Mouse (Mus musculus): ENCODE measurements at regions not wholly inside any gene's neighbourhood (a gene's known extent, or its start where the extent isn't known, plus 50 kb on each side); places are given as distances from the start of the nearest gene placed in this dataset.
"Not testable (repeated sequence)": the region's sequence is repeated elsewhere in the genome, so short reads cannot be mapped to it uniquely, and the experiment has no call there.

DNA sequence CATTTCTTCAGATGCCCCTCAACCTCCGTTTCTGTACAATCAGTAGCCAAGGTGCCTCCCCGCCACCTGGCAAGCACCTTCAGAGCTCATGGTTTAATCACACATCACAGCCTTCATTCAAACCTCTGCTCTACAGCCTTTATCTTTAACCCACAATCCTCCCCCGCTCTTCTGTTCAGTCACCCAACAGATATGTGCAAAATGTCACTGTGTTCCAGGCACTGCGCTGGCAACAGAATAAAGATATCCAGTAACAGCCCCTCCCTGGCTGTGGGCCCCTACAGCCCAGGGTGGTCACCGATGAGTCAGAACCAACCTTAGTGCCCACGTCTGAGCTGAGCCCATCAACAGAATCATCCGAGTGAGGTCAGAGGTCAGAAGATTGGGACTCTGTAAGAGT, 54.3 kb upstream of the Ddr1 start:
- no peak for DNase-seq (ENCODE audit: extremely low spot score in 1 of 2, low spot score in 1 of 2)

DNA sequence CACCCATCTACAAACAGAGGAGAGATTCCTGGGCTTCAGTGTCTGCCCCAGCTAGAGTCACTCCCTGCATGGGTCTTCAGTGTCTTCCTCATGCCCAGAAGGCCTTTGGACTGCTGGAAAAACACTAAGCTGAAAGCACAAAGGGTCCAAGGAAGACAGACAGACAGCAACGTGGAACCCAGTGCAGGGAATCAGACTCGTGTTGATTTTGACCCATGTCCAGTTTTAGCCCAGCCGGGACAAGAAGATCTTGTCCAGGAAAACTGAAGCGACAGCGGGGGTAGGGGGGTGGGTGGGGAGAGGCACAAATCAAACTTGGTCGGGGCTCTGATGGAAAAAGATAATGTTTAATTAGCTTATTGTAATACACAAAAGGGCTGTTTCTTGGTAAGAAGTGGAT, 55.3 kb upstream of the Ddr1 start:
- DNase-seq (ENCODE audit: extremely low spot score in 1 of 2, low spot score in 1 of 2): no peak

DNA sequence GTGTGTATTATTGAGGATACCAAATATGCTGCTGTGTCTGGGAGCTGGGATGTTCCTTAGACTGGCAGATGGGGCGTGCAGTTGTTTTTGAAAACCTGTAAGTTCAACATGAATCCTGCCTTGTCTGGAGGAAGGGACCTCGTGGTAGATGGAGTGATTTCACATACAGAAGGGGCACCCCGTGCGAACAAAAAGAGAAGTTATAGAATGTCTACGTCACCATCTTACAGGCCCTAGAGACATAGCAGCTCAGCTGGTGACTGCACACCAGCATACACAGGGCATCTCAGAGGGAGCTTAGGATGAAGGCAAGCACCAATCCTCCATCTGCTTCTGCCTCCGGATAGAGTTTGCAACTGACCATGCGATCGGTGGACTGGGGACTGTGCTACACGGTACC, 58.2 kb upstream of the Ddr1 start:
- no peak for DNase-seq (ENCODE audit: extremely low spot score in 1 of 2, low spot score in 1 of 2)

DNA sequence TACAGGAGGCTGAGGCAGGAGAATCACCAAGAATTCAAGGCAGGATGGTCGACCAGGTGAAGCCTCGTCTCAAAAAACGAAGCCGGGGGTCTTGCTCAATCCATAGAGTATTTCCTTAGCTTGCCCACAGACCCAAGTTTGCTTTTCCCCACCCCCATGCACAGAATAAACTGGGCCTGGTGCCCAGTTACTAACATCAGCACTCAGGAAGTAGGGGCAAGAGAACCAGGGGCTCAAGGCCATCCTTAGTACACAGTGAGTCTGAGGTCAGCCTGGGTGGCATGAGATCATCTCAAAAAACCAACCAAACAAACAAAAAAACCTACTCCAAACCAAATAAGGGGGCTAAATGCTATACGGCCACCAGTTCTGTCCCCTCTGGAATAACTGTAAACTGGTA, 58.4 kb upstream of the Ier3 start:
- no peak for DNase-seq (ENCODE audit: extremely low spot score in 1 of 2, low spot score in 1 of 2)

DNA sequence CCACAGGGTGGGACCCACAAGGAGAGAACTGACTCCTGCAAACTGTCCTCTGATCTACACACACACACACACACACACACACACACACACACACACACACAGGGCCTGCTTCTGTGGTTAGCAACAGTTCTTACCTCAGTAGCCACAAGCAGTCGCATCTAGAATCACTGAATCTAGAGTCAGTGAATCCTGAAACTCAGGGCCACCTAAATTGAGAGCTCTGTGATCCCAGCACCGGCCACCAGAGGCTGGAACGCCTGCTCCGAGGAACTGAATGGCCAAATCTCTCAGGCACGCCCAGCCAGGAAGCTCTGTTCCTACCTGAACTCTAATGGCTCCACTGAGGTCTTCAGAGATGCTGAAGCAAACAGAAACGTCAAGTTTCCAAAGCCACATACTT, 57.6 kb upstream of the Ier3 start:
- no peak for DNase-seq (ENCODE audit: extremely low spot score in 1 of 2, low spot score in 1 of 2)

DNA sequence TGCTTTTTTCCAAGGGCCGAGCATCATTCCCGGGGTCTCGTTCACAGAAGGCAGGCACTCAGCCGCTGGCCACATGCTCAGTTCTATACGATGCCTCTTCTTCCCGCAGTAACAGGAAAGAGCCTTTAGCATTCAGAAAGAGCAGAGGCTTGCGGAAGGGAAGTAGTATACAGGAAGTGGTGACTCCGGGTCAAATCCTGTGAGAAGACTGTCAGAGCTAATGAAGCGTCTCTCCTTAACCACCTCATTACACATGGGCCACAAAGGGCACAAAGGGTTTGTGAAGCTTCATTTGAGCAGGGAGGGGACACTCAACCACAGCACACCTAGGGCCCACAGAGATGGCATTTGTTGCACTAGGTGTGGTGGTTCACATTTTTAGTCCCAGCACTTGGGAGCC, 55.1 kb upstream of the Ier3 start:
- DNase-seq (ENCODE audit: extremely low spot score in 1 of 2, low spot score in 1 of 2): no peak

DNA sequence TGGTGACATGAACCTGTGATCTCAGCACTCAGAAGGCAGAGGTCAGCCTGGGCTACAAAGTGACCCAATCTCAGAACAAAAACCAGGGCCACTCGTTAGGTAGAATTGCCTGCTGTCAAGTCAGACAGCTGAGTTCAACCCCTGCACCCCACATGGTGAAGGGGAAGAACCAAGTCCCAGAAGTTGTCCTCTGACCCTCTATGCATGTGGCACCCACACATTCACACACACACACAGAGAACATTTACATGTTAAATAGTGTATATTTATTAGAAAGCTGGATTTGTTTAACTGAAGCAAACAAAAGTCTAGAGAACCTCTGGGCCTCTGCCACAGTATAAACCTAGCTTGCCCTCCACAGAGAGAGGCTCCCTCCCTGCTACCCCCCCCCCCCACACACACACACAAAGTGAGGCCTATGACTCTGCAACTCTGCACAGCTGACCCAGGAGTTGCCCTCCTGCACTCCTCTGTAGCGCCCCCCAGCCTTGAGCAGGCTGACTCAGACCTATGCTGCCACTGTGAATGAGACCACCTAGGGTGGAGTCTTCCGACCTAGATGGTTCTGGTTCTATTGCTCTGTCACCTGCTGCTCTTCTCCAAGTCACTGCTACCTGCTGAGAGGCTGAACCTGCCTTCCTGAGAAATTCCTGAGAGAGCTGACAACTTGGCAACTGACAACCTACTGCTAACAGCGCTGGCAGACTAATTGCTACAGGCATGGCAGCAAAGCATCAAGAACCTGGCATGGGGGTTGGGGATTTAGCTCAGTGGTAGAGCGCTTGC, 52.1 kb upstream of the Ier3 start:
- no peak for DNase-seq (ENCODE audit: extremely low spot score in 1 of 2, low spot score in 1 of 2)

DNA sequence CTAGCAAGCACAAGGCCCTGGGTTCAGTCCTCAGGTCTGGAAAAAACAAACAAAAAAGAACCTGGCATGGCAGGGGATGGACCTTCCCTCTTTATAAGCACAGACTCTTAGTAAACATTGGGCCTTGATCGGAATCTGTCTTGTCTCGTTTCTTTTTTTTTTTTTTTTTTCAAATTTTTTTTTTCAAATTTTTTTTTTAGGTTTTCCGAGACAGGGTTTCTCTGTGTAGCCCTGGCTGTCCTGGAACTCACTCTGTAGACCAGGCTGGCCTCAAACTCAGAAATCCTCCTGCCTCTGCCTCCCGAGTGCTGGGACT, 51.6 kb upstream of the Ier3 start:
- not testable (repeated sequence) for DNase-seq (ENCODE audit: extremely low spot score in 1 of 2, low spot score in 1 of 2)

DNA sequence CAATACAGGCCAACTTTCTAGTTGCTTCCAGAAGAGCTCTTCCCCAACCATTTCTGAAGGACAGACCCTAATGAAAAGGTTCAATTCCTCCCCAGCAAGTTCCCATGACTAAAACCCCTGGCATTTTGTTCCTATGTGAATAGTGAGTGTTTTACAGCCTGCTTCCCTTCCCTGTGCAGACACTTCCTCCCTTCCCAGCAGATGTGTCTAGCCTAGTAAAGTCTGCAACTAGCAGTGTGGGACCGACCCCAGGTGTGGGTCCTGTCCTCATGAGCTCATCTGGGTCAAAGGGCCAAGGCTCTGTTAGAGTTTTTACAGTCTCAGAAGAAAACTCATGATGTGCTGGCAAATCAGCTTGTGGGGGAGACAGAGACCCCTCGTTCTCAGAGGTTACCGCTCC, 50.9 kb upstream of the Ier3 start:
- no peak for DNase-seq (ENCODE audit: extremely low spot score in 1 of 2, low spot score in 1 of 2)

DNA sequence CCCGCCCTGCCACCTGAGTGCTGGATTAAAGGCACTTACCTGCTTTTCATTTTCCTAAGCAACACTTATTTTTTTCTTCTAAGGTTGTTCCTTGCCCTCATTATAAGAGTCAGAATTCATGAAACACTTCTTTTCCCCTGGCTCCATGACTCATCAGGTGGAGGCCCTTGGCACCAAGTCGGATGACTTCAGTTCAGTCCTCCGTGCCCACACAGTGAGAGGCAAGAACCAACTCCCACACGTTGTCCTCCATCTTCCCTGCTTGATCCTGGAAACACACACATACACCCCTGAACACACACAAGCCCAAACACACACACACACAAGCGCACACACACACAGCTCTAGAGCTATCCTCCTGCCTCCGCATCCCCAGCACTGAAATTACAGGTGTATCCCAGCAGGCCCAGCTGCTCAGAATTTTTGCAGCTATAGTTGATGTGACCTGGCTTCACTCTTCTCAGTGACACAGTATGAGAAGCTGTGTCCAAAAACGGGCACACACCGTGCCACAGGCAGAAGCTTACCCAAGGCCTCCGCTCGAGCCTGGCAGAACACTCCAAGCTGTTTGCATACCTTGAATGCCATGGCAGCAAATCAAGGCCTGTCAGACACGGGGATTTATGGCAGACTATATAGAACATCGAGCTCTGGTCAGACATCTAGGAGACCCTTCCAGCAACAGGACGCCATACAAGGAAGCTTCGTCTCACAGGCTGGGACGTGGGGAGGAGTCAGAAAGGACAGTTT, 49.7 kb upstream of the Ier3 start:
- DNase-seq (ENCODE audit: extremely low spot score in 1 of 2, low spot score in 1 of 2): peak in 1 of 2 experiments; percentile 49

Data from frontal cortex, adult 2 months (tissue).